Mouse (Mus musculus) limb, embryonic 15.5 days (tissue): ENCODE measurements around the gene Olfr69. TPM values are rescaled to one million over a fixed set of nuclear protein-coding genes. Genes with fewer than 3 reads are reported as not detected.
"Not testable (repeated sequence)": the region's sequence is repeated elsewhere in the genome, so short reads cannot be mapped to it uniquely, and the experiment has no call there.

Experiments used
- ATAC-seq: fragments of 200-750 bp; cut with Nextera tagmentation; 2 replicates; pipeline ENCODE4 v1.8.0; 2017; ENCODE audit warnings: low read depth, moderate TSS enrichment; ENCODE audit not compliant: insufficient number of reproducible peaks, low FRiP score, low TSS enrichment
- H3K27ac ChIP-seq: fragments of 300-500 bp; sonication (generic); 2 replicates; pipeline ENCODE4 v1.5.1; 2015; ENCODE audit warnings: moderate library complexity, mild to moderate bottlenecking, inconsistent platforms
- H3K27me3 ChIP-seq: fragments of 300-500 bp; sonication (generic); 2 replicates; pipeline ENCODE4 v1.6.1; 2015; ENCODE audit warnings: inconsistent platforms
- H3K36me3 ChIP-seq: fragments of 300-500 bp; sonication (generic); 2 replicates; pipeline ENCODE4 v1.6.1; 2015; ENCODE audit warnings: inconsistent platforms
- H3K4me1 ChIP-seq: fragments of 300-500 bp; sonication (generic); 2 replicates; pipeline ENCODE4 v1.6.1; 2015; ENCODE audit warnings: inconsistent platforms
- H3K4me2 ChIP-seq: fragments of 300-500 bp; sonication (generic); 2 replicates; pipeline ENCODE4 v1.6.1; 2015; ENCODE audit warnings: mild to moderate bottlenecking, inconsistent platforms
- H3K4me3 ChIP-seq: fragments of 300-500 bp; sonication (generic); 2 replicates; pipeline ENCODE4 v1.5.1; 2015; ENCODE audit warnings: mild to moderate bottlenecking, inconsistent platforms
- H3K9ac ChIP-seq: fragments of 300-500 bp; sonication (generic); 2 replicates; pipeline ENCODE4 v1.6.1; 2015; ENCODE audit warnings: inconsistent platforms
- H3K9me3 ChIP-seq: fragments of 300-500 bp; sonication (generic); 2 replicates; pipeline ENCODE4 v1.6.1; 2016; ENCODE audit warnings: inconsistent platforms
- WGBS: fragments of 180-500 bp; shearing (Covaris S2); methylation state at CpG from one replicate; pipeline ENCODE4 v1.1.7; 2015; 5-methylcytosine and 5-hydroxymethylcytosine counted together
- polyA plus RNA-seq: library from polyadenylated mRNA; unstranded; fragments of >200 nt; fragmentation: Nextera tagmentation; extraction: Ambion mirVana; gene quantifications from 2 replicates; pipeline ENCODE4 v1.2.1, GENCODE M21; 2015

Gene Olfr69
- polyA plus RNA-seq, 1 experiment from 2014 or later = not detected

- H3K9me3 ChIP-seq = no peaks in the 10 kb centered on the region
- 24% methylated on average over 4 of the region's 4 CpGs for WGBS
- no peaks in the 10 kb centered on the region for H3K4me1 ChIP-seq
- H3K27ac ChIP-seq = no peak overlapping the region
- H3K4me3 ChIP-seq = no peak overlapping the region
- no peak for ATAC-seq
- H3K4me2 ChIP-seq = no peak overlapping the region
- H3K27me3 ChIP-seq = no peaks in the 10 kb centered on the region
- no peaks in the 10 kb centered on the region for H3K36me3 ChIP-seq
- H3K9ac ChIP-seq = no peak overlapping the region
Observed at GRCm38 (mm10) chr7:103792669-103793388, 21.4 kb upstream of the Olfr69 start.

- 72% methylated on average over 3 of the region's 3 CpGs for WGBS
- ATAC-seq = no peak
- no peak within 1 kb of the TSS for H3K9ac ChIP-seq
- no peaks in the 10 kb centered on the region for H3K27me3 ChIP-seq
- H3K27ac ChIP-seq = no peak within 1 kb of the TSS
- no peaks in the 10 kb centered on the region for H3K4me1 ChIP-seq
- no peaks in the 10 kb centered on the region for H3K36me3 ChIP-seq
- H3K4me3 ChIP-seq = no peak within 1 kb of the TSS
- no peak within 1 kb of the TSS for H3K4me2 ChIP-seq
- no peaks in the 10 kb centered on the region for H3K9me3 ChIP-seq
Observed at GRCm38 (mm10) chr7:103791721-103792120, 20.3 kb upstream of the Olfr69 start, which contains the start of gene Olfr67. Gene Olfr67, minus strand, starts transcription at chr7:103791821.

- 73% methylated on average over 3 of the region's 3 CpGs for WGBS
- H3K4me1 ChIP-seq = no peaks in the 10 kb centered on the region
- no peak for ATAC-seq
Observed at GRCm38 (mm10) chr7:103779598-103779997, 8.2 kb upstream of the Olfr69 start, which contains the start of gene Olfr68. Gene Olfr68, minus strand, starts transcription at chr7:103779698.

GRCm38 (mm10) chr7:103777652-103778051 lies 6.3 kb upstream of the Olfr69 start:
- H3K4me3 ChIP-seq, H3K9me3 ChIP-seq, H3K27ac ChIP-seq, ATAC-seq, H3K4me2 ChIP-seq, H3K36me3 ChIP-seq, H3K9ac ChIP-seq, H3K27me3 ChIP-seq, H3K4me1 ChIP-seq: not testable (repeated sequence)
- 87% methylated on average over 4 of the region's 4 CpGs for WGBS

More at GRCm38 (mm10) chr7:103779598-103779997, 8.2 kb upstream of the Olfr69 start, which contains the start of gene Olfr68:
- H3K27me3 ChIP-seq = no peaks in the 10 kb centered on the region
- H3K4me3 ChIP-seq = no peak within 1 kb of the TSS
- H3K9ac ChIP-seq = no peak within 1 kb of the TSS
- H3K4me2 ChIP-seq = no peak within 1 kb of the TSS
- H3K27ac ChIP-seq = no peak within 1 kb of the TSS
- H3K9me3 ChIP-seq = no peaks in the 10 kb centered on the region
- H3K36me3 ChIP-seq = no peaks in the 10 kb centered on the region

GRCm38 (mm10) chr7:103767687-103768086 lies 3.7 kb downstream of the Olfr69 start:
- ATAC-seq, H3K27me3 ChIP-seq: not testable (repeated sequence)

GRCm38 (mm10) chr7:103762212-103762611 lies 9.2 kb downstream of the Olfr69 start:
- H3K9me3 ChIP-seq, ATAC-seq, H3K27ac ChIP-seq, H3K4me3 ChIP-seq, H3K36me3 ChIP-seq, H3K4me2 ChIP-seq, H3K27me3 ChIP-seq, H3K9ac ChIP-seq, H3K4me1 ChIP-seq: not testable (repeated sequence)
- WGBS = 81% methylated on average over 6 of the region's 6 CpGs

More at GRCm38 (mm10) chr7:103767687-103768086, 3.7 kb downstream of the Olfr69 start:
- 91% methylated on average over 6 of the region's 6 CpGs for WGBS
- H3K4me3 ChIP-seq, H3K4me2 ChIP-seq, H3K27ac ChIP-seq, H3K4me1 ChIP-seq, H3K36me3 ChIP-seq, H3K9ac ChIP-seq, H3K9me3 ChIP-seq: not testable (repeated sequence)

GRCm38 (mm10) chr7:103757233-103757632 lies 14.2 kb downstream of the Olfr69 start, which contains the start of gene Olfr630:
Gene Olfr630, minus strand, starts transcription at chr7:103757333.
- Histone ChIP-seq H3K4me2 (no peak within 1 kb of the TSS), H3K36me3 (no peaks in the 10 kb centered on the region), H3K27me3 (no peaks in the 10 kb centered on the region), H3K4me1 (no peaks in the 10 kb centered on the region), H3K9me3 (no peaks in the 10 kb centered on the region), H3K9ac (no peak within 1 kb of the TSS), H3K27ac (no peak within 1 kb of the TSS), H3K4me3 (no peak within 1 kb of the TSS)
- ATAC-seq = no peak
- WGBS = 43% methylated on average over 2 of the region's 2 CpGs

- Histone ChIP-seq H3K9me3 (no peaks in the 10 kb centered on the region), H3K27me3 (no peaks in the 10 kb centered on the region), H3K27ac (no peak within 1 kb of the TSS), H3K36me3 (no peaks in the 10 kb centered on the region), H3K4me1 (no peaks in the 10 kb centered on the region), H3K9ac (no peak within 1 kb of the TSS), H3K4me3 (no peak within 1 kb of the TSS), H3K4me2 (no peak within 1 kb of the TSS)
- no peak for ATAC-seq
- 73% methylated on average over 2 of the region's 2 CpGs for WGBS
Observed at GRCm38 (mm10) chr7:103744843-103745242, 26.6 kb downstream of the Olfr69 start, which contains the start of gene Olfr629. Gene Olfr629, minus strand, starts transcription at chr7:103744943.

- 83% methylated on average over 1 of the region's 1 CpGs for WGBS
- Histone ChIP-seq H3K4me2 (no peak within 1 kb of the TSS), H3K9me3 (no peaks in the 10 kb centered on the region), H3K4me3 (no peak within 1 kb of the TSS), H3K27ac (no peak within 1 kb of the TSS), H3K27me3 (no peaks in the 10 kb centered on the region), H3K36me3 (no peaks in the 10 kb centered on the region), H3K4me1 (no peaks in the 10 kb centered on the region), H3K9ac (no peak within 1 kb of the TSS)
- no peak for ATAC-seq
Observed at GRCm38 (mm10) chr7:103730074-103730473, 41.3 kb downstream of the Olfr69 start, which contains the start of gene Olfr628. Gene Olfr628, plus strand, starts transcription at chr7:103730374.

GRCm38 (mm10) chr7:103716398-103716797 lies 55.0 kb downstream of the Olfr69 start:
- H3K4me2 ChIP-seq, H3K4me1 ChIP-seq, H3K27ac ChIP-seq, H3K9ac ChIP-seq, H3K27me3 ChIP-seq, ATAC-seq, H3K36me3 ChIP-seq, H3K9me3 ChIP-seq, H3K4me3 ChIP-seq: not testable (repeated sequence)
- WGBS = 81% methylated on average over 1 of the region's 1 CpGs
